Mouse (Mus musculus) left cerebral cortex, adult 6 months (tissue): Measurements from ENCODE around the gene Tmem196. TPM values are rescaled to one million over a fixed set of nuclear protein-coding genes. Genes with fewer than 3 reads are reported as not detected.

Experiments
- long read RNA-seq, 2 experiments: library from polyadenylated mRNA; unstranded; transcript quantifications; one replicate each; pipeline ENCODE4 v2.0.0; 2019 to 2020
- polyA plus RNA-seq: library from polyadenylated mRNA; unstranded; fragments of <200 nt; fragmentation: Nextera tagmentation; gene quantifications from 2 replicates; pipeline ENCODE4 v1.2.3, GENCODE M21; 2021

Gene Tmem196
- polyA plus RNA-seq, result 13.4 and 16.3 TPM in 2 replicates
- long read RNA-seq, experiment 1, transcript Tmem196-202 (4 exons, 845 nt), result minor isoform, 19 of 116 reads
- long read RNA-seq, experiment 1, transcript Tmem196-201 (4 exons, 1,678 nt), result minor isoform, 26 of 116 reads
- long read RNA-seq, experiment 1, transcript Tmem196-203 (5 exons, 3,192 nt), result minor isoform, 20 of 116 reads
- long read RNA-seq, experiment 1, transcript Tmem196-205 (5 exons, 646 nt), result major isoform, 36 of 116 reads
- long read RNA-seq, experiment 1, partial matches to known transcripts, result 7 of 116 reads
- long read RNA-seq, experiment 1, other reads (novel, unspliced or antisense), result 4 of 116 reads
- long read RNA-seq, experiment 2, transcript Tmem196-205 (5 exons, 646 nt), result major isoform, 8 of 31 reads
- long read RNA-seq, experiment 2, transcript Tmem196-203 (5 exons, 3,192 nt), result minor isoform, 5 of 31 reads
- long read RNA-seq, experiment 2, partial matches to known transcripts, result 0 of 31 reads
- long read RNA-seq, experiment 2, other reads (novel, unspliced or antisense), result 13 of 31 reads

DNA sequence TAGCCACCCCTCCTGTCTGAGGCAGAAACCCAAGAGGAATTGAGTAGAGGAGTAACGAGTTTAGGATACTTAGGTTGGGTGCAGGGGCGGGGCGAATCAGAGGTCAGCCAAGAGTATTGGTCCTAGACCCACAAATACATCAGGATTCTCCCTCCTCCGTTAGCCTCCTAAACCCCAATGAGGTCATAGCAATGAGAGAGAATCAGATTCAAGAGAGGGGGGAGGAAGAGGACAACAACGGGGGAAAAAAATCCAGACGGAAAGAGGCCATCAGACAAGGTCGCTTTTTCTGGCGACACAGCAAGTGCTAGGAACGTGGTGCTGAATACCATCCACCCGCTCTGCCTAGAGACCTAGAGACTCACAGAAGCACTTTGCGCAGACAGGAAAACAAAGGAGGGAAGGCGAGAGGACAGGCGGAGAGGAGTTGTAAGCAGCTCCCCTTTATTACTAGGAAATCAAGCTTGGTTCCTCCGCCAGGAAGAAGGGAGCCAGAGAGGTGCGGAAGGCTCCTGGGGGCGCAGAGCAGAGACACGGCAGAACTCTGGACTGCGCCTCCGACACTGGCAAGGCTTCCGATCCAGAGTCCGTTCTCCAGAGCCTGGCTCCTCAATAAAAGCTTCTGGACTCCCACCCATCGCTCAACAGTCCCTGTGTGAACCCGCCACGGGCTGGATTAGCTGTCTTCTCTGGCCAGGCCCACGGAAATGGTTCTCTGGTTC lies at the start of gene Tmem196:
TSS of gene Tmem196 (plus strand) at position 234 of the 722 bp plus-strand sequence.

